Mouse (Mus musculus) lung, embryonic 16.5 days (tissue): ENCODE data around the gene Nat8f4. TPM values are rescaled to one million over a fixed set of nuclear protein-coding genes. Genes with fewer than 3 reads are reported as not detected.
A peak's percentile ranks its signal among the peaks of the same experiment; 100 is the strongest.
"Not testable (repeated sequence)": the region's sequence is repeated elsewhere in the genome, so short reads cannot be mapped to it uniquely, and the experiment has no call there.

Experiments
- ATAC-seq: fragments of 200-750 bp; cut with Nextera tagmentation; 2 replicates; pipeline ENCODE4 v1.8.0; 2017; ENCODE audit warnings: low read depth, mild to moderate bottlenecking, moderate library complexity
- H3K27ac ChIP-seq: fragments of 300-500 bp; sonication (generic); 2 replicates; pipeline ENCODE4 v1.5.1; 2014; ENCODE audit warnings: mild to moderate bottlenecking, control low read depth, low read length
- H3K27me3 ChIP-seq: fragments of 300-500 bp; sonication (generic); 2 replicates; pipeline ENCODE4 v1.6.1; 2014; ENCODE audit warnings: low read depth, low read length, mixed read lengths; ENCODE audit not compliant: control insufficient read depth, insufficient read depth
- H3K36me3 ChIP-seq: fragments of 300-500 bp; sonication (generic); 2 replicates; pipeline ENCODE4 v1.6.1; 2014; ENCODE audit warnings: low read length; ENCODE audit not compliant: control insufficient read depth, insufficient read depth
- H3K4me1 ChIP-seq: fragments of 300-500 bp; sonication (generic); replicated peaks from 2 replicates; pipeline ENCODE4 v1.6.1; 2014; ENCODE audit warnings: low read length, mixed read lengths; ENCODE audit not compliant: control insufficient read depth, insufficient read depth
- H3K4me2 ChIP-seq: fragments of 300-500 bp; sonication (generic); 2 replicates; pipeline ENCODE4 v1.6.1; 2014; ENCODE audit warnings: low read depth, low read length, control low read depth
- H3K4me3 ChIP-seq: fragments of 300-500 bp; sonication (generic); 2 replicates; pipeline ENCODE4 v1.5.1; 2014; ENCODE audit warnings: mild to moderate bottlenecking, low read length, control low read depth
- H3K9ac ChIP-seq: fragments of 300-500 bp; sonication (generic); 2 replicates; pipeline ENCODE4 v1.6.1; 2014; ENCODE audit warnings: low read length, control low read depth
- H3K9me3 ChIP-seq: fragments of 300-500 bp; sonication (generic); 2 replicates; pipeline ENCODE4 v1.6.1; 2016; ENCODE audit warnings: low read length; ENCODE audit not compliant: control insufficient read depth
- WGBS: fragments of 180-500 bp; shearing (Covaris S2); extraction: QIAGEN DNeasy Blood & Tissue Kit; methylation state at CpG from one replicate; pipeline ENCODE4 v1.1.7; 2014; 5-methylcytosine and 5-hydroxymethylcytosine counted together
- polyA plus RNA-seq: library from polyadenylated mRNA; unstranded; fragments of >200 nt; fragmentation: Nextera tagmentation; extraction: Ambion mirVana; gene quantifications from 2 replicates; pipeline ENCODE4 v1.2.1, GENCODE M21; 2015

Nat8f4 gene
- polyA plus RNA-seq, 1 experiment from 2014 or later = 5.3 TPM

GRCm38 (mm10) chr6:85927476-85928464 is 23.1 kb upstream of the Nat8f4 start:
- Histone ChIP-seq H3K9me3 (no peaks in the 10 kb centered on the region), H3K27ac (no peak overlapping the region), H3K4me2 (no peak overlapping the region), H3K9ac (no peak overlapping the region), H3K4me1 (no peaks in the 10 kb centered on the region), H3K36me3 (peaks cover 28% of the 10 kb centered on the region), H3K27me3 (no peaks in the 10 kb centered on the region), H3K4me3 (no peak overlapping the region)
- no peak for ATAC-seq
- 81% methylated on average over 9 of the region's 9 CpGs for WGBS

DNA sequence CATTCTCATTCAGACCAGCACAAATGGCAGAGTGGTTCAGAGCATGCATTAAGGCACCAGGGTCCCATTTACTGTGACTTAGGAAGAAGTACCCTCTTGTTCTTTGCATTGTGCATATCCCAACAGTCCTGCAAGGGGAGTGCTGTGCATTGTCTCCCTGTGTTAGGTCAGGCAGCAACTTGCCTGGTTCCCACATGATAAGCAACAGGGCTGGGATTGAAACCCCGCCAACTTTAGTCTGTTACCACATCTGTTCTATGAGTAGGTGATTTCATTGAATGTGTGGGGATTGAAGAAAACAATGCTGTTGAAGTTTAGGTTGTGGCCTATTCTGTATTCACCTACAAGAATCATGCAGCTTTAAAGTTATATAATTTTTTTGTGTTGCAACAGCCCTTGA is 22.0 kb upstream of the Nat8f4 start:
- H3K9ac ChIP-seq = no peak overlapping the region
- no peak for ATAC-seq
- no peaks in the 10 kb centered on the region for H3K4me1 ChIP-seq
- WGBS = 88% methylated on average over 1 of the region's 1 CpGs
- H3K9me3 ChIP-seq = no peaks in the 10 kb centered on the region
- H3K4me3 ChIP-seq = no peak overlapping the region
- peaks cover 28% of the 10 kb centered on the region for H3K36me3 ChIP-seq
- H3K27me3 ChIP-seq = no peaks in the 10 kb centered on the region
- no peak overlapping the region for H3K27ac ChIP-seq
- no peak overlapping the region for H3K4me2 ChIP-seq

DNA sequence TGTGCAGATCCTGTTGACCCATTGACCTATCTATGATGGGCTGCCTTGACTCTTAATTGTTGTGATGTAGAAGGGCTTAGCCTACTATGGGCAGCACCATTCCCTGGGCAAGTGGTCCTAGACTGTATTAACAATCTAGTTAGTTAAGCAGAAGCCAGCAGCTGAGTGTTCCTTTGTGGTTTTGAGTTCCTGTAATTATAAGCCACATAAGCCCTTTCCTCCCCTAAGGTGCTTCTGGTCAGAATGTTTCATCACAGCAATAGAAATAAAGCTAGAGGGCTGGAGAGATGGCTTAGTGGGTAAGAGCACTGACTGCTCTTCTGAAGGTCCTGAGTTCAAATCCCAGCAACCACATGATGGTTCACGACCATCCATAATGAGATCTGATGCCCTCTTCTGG is 19.0 kb upstream of the Nat8f4 start:
- Histone ChIP-seq H3K4me2 (no peak overlapping the region), H3K4me1 (no peaks in the 10 kb centered on the region), H3K27ac (no peak overlapping the region), H3K27me3 (no peaks in the 10 kb centered on the region), H3K36me3 (peaks cover 22% of the 10 kb centered on the region), H3K4me3 (no peak overlapping the region), H3K9me3 (no peaks in the 10 kb centered on the region), H3K9ac (no peak overlapping the region)
- ATAC-seq = no peak
- 90% methylated on average over 1 of the region's 1 CpGs for WGBS

GRCm38 (mm10) chr6:85919401-85919800 is 14.7 kb upstream of the Nat8f4 start:
- Histone ChIP-seq H3K27ac (no peak overlapping the region), H3K9me3 (no peaks in the 10 kb centered on the region), H3K4me1 (peaks cover 11% of the 10 kb centered on the region), H3K4me2 (no peak overlapping the region), H3K9ac (no peak overlapping the region), H3K36me3 (no peaks in the 10 kb centered on the region), H3K4me3 (no peak overlapping the region), H3K27me3 (no peaks in the 10 kb centered on the region)
- no peak for ATAC-seq
- 89% methylated on average over 4 of the region's 4 CpGs for WGBS

- 92% methylated on average over 3 of the region's 3 CpGs for WGBS
- not testable (repeated sequence) for H3K36me3 ChIP-seq
Observed at GRCm38 (mm10) chr6:85918341-85918740, 13.7 kb upstream of the Nat8f4 start.

DNA sequence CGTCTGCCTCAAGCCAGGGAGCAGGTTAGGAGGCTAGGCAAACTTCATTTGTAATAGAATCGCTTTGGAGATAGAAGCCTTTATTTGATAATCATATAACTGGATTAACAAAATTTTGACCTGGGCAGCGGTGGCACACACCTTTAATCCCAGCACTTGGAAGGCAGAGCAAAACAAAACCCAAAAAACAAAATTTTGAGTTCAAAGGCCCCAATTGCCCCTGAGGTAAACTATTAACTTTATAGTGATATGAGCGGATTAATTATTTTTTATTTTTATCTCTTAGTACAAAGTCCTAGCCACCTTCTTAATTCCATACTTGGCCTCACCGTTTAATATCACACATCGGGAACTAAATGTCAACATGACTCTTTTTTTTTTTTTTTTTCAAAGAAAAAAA is 11.9 kb upstream of the Nat8f4 start:
- no peaks in the 10 kb centered on the region for H3K9me3 ChIP-seq
- no peak overlapping the region for H3K27ac ChIP-seq
- H3K36me3 ChIP-seq = no peaks in the 10 kb centered on the region
- WGBS = 77% methylated on average over 6 of the region's 6 CpGs
- peak overlapping the region; percentile 78 for H3K4me2 ChIP-seq
- no peaks in the 10 kb centered on the region for H3K27me3 ChIP-seq
- H3K4me3 ChIP-seq = peak overlapping the region; percentile 75
- peak overlapping the region; percentile 81 for H3K9ac ChIP-seq
- ATAC-seq = no peak
- H3K4me1 ChIP-seq = peaks cover 11% of the 10 kb centered on the region

More at GRCm38 (mm10) chr6:85918341-85918740, 13.7 kb upstream of the Nat8f4 start:
- H3K9ac ChIP-seq, H3K27ac ChIP-seq, H3K9me3 ChIP-seq, ATAC-seq, H3K4me3 ChIP-seq, H3K4me2 ChIP-seq, H3K27me3 ChIP-seq: not testable (repeated sequence)
- H3K4me1 ChIP-seq = peaks cover 11% of the 10 kb centered on the region

DNA sequence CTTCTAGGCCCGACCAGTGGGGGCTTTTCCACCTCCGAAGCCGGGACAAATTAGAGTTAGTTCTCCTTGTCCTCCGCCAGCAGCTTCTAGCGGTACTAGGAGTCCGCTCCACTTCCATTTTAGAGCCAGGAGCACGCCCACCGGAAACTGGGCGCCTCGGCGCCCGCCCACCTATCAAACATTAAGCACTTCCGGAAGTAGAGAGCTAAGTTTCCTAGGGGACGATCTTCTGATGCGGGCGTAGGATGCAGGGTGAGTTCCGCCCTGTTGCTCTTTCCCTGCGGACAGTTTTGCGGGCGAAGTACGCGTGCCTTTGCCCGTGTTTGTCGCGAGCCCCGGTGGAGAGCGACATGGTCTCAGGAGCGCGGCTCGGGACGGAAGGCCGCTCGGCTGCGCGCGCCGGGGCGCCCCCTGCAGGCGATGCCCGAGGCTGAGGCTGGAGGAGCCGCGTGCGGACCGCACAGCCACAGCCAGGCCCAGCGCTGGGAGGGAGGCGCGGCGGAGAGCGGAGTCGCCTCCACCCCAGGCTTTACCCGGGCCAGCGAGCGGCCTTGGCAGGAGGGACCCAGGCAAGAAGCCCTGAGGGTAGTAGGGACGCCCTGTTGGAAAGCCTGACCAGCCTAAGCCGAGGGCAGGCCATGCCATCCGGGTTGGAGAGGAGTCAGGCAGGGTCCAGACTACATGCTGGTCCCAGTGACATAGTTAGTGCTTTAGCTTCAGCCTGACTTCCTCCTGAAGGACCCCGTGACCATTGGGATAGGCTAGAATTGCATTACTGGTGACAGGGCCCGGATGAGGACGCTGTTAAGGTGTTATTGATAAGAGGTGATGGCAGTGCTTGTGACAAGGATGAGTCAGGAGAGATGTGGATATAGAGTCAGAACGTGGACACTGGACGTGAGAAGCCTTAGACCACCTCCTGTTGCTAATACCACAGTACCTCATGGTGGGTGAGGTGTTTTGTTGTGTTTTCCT is 11.1 kb upstream of the Nat8f4 start, which contains the start of gene Nat8f1:
Nat8f1 (minus strand) TSS at position 149 of the 975 bp plus-strand sequence.
- not testable (repeated sequence) for H3K36me3 ChIP-seq, H3K27me3 ChIP-seq, H3K9me3 ChIP-seq
- H3K27ac ChIP-seq = peak within 1 kb of the TSS; percentile 90
- under 1% methylated on average over 57 of the region's 61 CpGs for WGBS
- peak within 1 kb of the TSS; percentile 78 for H3K4me2 ChIP-seq
- ATAC-seq = peak; percentile 97
- H3K9ac ChIP-seq = peak within 1 kb of the TSS; percentile 81
- H3K4me3 ChIP-seq = peak within 1 kb of the TSS; percentile 75
- H3K4me1 ChIP-seq = peaks cover 11% of the 10 kb centered on the region

- Histone ChIP-seq H3K4me2 (peak overlapping the region; percentile 78), H3K27ac (peak overlapping the region; percentile 90), H3K36me3 (no peaks in the 10 kb centered on the region), H3K27me3 (no peaks in the 10 kb centered on the region), H3K9me3 (no peaks in the 10 kb centered on the region), H3K4me1 (peaks cover 11% of the 10 kb centered on the region), H3K9ac (peak overlapping the region; percentile 81), H3K4me3 (peak overlapping the region; percentile 75)
- ATAC-seq = peak; percentile 8; the same call in 1 of the 2 replicates
- WGBS = 3% methylated on average over 11 of the region's 11 CpGs
Observed at GRCm38 (mm10) chr6:85915141-85915538, 10.5 kb upstream of the Nat8f4 start.

DNA sequence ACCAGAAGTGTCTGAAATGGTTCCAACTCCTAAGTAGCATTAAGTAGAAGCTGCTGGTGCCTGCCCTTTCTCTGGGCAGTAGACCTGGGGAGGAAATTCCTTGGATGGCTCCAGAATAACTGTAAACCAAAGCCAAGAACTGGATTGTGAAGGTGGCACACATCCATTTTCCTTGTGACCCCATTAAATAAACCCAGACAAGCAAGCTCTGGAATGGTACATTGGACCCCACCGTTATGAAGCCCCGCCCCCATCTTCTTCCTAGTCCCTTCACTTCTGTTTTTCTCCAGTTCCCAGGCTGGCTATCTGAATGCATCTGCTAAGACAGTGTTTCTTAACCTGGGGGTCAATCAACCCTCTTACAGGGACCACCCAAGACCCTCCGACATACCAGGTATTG is 6.9 kb upstream of the Nat8f4 start, which contains the start of gene Tprkb:
Tprkb (plus strand) TSS at position 279 of the 400 bp plus-strand sequence.
- WGBS = 68% methylated on average over 3 of the region's 3 CpGs
- H3K9ac ChIP-seq = no peak within 1 kb of the TSS

More for the DNA sequence above, 6.9 kb upstream of the Nat8f4 start, which contains the start of gene Tprkb:
- Histone ChIP-seq H3K27ac (no peak within 1 kb of the TSS), H3K27me3 (no peaks in the 10 kb centered on the region), H3K4me3 (no peak within 1 kb of the TSS), H3K36me3 (no peaks in the 10 kb centered on the region), H3K4me1 (peaks cover 11% of the 10 kb centered on the region), H3K4me2 (no peak within 1 kb of the TSS), H3K9me3 (no peaks in the 10 kb centered on the region)
- no peak for ATAC-seq
